Mouse (Mus musculus) megakaryocyte, adult 5-6 weeks (primary cell): Measurements from ENCODE around the gene Hrct1. TPM values are rescaled to one million over a fixed set of nuclear protein-coding genes. Genes with fewer than 3 reads are reported as not detected.

Experiments
- ATAC-seq: 2 replicates; pipeline ENCODE4 v1.8.0; 2016; ENCODE audit warnings: mild to moderate bottlenecking, inconsistent platforms; ENCODE audit not compliant: poor library complexity, severe bottlenecking
- total RNA-seq, 2 experiments: library from RNA; stranded (forward) in 1 of 2; stranded (reverse) in 1 of 2; fragments of 153-499, 151-499 nt in 1 of 2; fragments of 221-1000, 200-1000 nt in 1 of 2; gene quantifications; 2 replicates each; pipeline versions ENCODE4 v1.2.3 to v1.2.4; 2015 to 2017

Gene Hrct1
- total RNA-seq, 2 experiments from 2014 or later, result not detected

GRCm38 (mm10) chr4:43727718-43728575 is 959 bp downstream of the Hrct1 start:
- no peak for ATAC-seq

GRCm38 (mm10) chr4:43728576-43728954 is 1.6 kb downstream of the Hrct1 start:
- no peak for ATAC-seq

- ATAC-seq, result no peak
Measured at GRCm38 (mm10) chr4:43729126-43729525, 2.1 kb downstream of the Hrct1 start.

GRCm38 (mm10) chr4:43729794-43730550 is 3.0 kb downstream of the Hrct1 start, which contains the start of gene Spaar:
Gene Spaar, plus strand, starts transcription at chr4:43730034.
- no peak for ATAC-seq

GRCm38 (mm10) chr4:43730750-43731297 is 3.8 kb downstream of the Hrct1 start:
- no peak for ATAC-seq

GRCm38 (mm10) chr4:43732171-43732570 is 5.2 kb downstream of the Hrct1 start:
- no peak for ATAC-seq

- no peak for ATAC-seq
Measured at GRCm38 (mm10) chr4:43733186-43733585, 6.2 kb downstream of the Hrct1 start.

GRCm38 (mm10) chr4:43737144-43737543 is 10.2 kb downstream of the Hrct1 start:
- no peak for ATAC-seq

- no peak for ATAC-seq
Measured at GRCm38 (mm10) chr4:43738989-43739674, 12.1 kb downstream of the Hrct1 start.

- ATAC-seq, result no peak
Measured at GRCm38 (mm10) chr4:43741526-43741925, 14.5 kb downstream of the Hrct1 start.

GRCm38 (mm10) chr4:43742637-43743036 is 15.6 kb downstream of the Hrct1 start:
- ATAC-seq, result no peak

GRCm38 (mm10) chr4:43743099-43743498 is 16.1 kb downstream of the Hrct1 start:
- no peak for ATAC-seq

GRCm38 (mm10) chr4:43745187-43745586 is 18.2 kb downstream of the Hrct1 start:
- ATAC-seq, result no peak

GRCm38 (mm10) chr4:43757213-43757612 is 30.2 kb downstream of the Hrct1 start:
- no peak for ATAC-seq

- no peak for ATAC-seq
Measured at GRCm38 (mm10) chr4:43759571-43760418, 32.8 kb downstream of the Hrct1 start.

GRCm38 (mm10) chr4:43760460-43760859 is 33.5 kb downstream of the Hrct1 start:
- no peak for ATAC-seq

- ATAC-seq, result no peak
Measured at GRCm38 (mm10) chr4:43761336-43761735, 34.3 kb downstream of the Hrct1 start.

- no peak for ATAC-seq
Measured at GRCm38 (mm10) chr4:43763410-43763809, 36.4 kb downstream of the Hrct1 start.

- ATAC-seq, result no peak
Measured at GRCm38 (mm10) chr4:43768341-43768740, 41.4 kb downstream of the Hrct1 start.

GRCm38 (mm10) chr4:43769374-43769773 is 42.4 kb downstream of the Hrct1 start:
- ATAC-seq, result no peak
